Mouse (Mus musculus) left cerebral cortex, adult 9 months (tissue): ENCODE data around the gene Ninj2.

Experiments used
- DNase-seq, 2 experiments: peaks; one replicate each; pipeline ENCODE4 v3.0.0; 2022; ENCODE audit warnings: low spot score in 2 of 2

Ninj2 gene

GRCm38 (mm10) chr6:120175650-120176049, 82.5 kb downstream of the Ninj2 start:
- DNase-seq: no peak

- no peak for DNase-seq
Observed at GRCm38 (mm10) chr6:120179044-120179755, 86.0 kb downstream of the Ninj2 start.

- no peak for DNase-seq
Observed at GRCm38 (mm10) chr6:120179756-120180206, 86.6 kb downstream of the Ninj2 start.

- DNase-seq: no peak
Observed at GRCm38 (mm10) chr6:120180492-120180891, 87.3 kb downstream of the Ninj2 start.

GRCm38 (mm10) chr6:120182160-120182559, 89.0 kb downstream of the Ninj2 start:
- DNase-seq: no peak

- DNase-seq: no peak
Observed at GRCm38 (mm10) chr6:120183771-120184170, 90.6 kb downstream of the Ninj2 start.

GRCm38 (mm10) chr6:120185012-120185730, 92.0 kb downstream of the Ninj2 start:
- DNase-seq: no peak

GRCm38 (mm10) chr6:120185756-120186155, 92.6 kb downstream of the Ninj2 start:
- no peak for DNase-seq

- no peak for DNase-seq
Observed at GRCm38 (mm10) chr6:120186594-120186993, 93.4 kb downstream of the Ninj2 start.

- DNase-seq: no peak
Observed at GRCm38 (mm10) chr6:120187587-120188176, 94.5 kb downstream of the Ninj2 start.

GRCm38 (mm10) chr6:120188376-120189235, 95.5 kb downstream of the Ninj2 start:
- no peak for DNase-seq

- DNase-seq: no peak
Observed at GRCm38 (mm10) chr6:120189287-120189686, 96.1 kb downstream of the Ninj2 start.

- no peak for DNase-seq
Observed at GRCm38 (mm10) chr6:120190365-120190764, 97.2 kb downstream of the Ninj2 start.

- no peak for DNase-seq
Observed at GRCm38 (mm10) chr6:120190912-120191311, 97.8 kb downstream of the Ninj2 start.

GRCm38 (mm10) chr6:120191396-120192170, 98.4 kb downstream of the Ninj2 start:
- DNase-seq: no peak

GRCm38 (mm10) chr6:120192211-120192870, 99.2 kb downstream of the Ninj2 start:
- peak in 1 of 2 experiments; percentile 27 for DNase-seq

GRCm38 (mm10) chr6:120193174-120193573, 100.0 kb downstream of the Ninj2 start:
- DNase-seq: peak; percentile 27 to 87

- DNase-seq: no peak
Observed at GRCm38 (mm10) chr6:120193793-120194192, 100.6 kb downstream of the Ninj2 start.

- DNase-seq: no peak
Observed at GRCm38 (mm10) chr6:120194305-120194704, 101.2 kb downstream of the Ninj2 start.

GRCm38 (mm10) chr6:120194963-120195362, 101.8 kb downstream of the Ninj2 start:
- DNase-seq: no peak
